Mouse (Mus musculus): ENCODE results near the gene Irf6.
A peak's percentile ranks its signal among the peaks of the same experiment; 100 is the strongest.

Irf6 gene

DNA sequence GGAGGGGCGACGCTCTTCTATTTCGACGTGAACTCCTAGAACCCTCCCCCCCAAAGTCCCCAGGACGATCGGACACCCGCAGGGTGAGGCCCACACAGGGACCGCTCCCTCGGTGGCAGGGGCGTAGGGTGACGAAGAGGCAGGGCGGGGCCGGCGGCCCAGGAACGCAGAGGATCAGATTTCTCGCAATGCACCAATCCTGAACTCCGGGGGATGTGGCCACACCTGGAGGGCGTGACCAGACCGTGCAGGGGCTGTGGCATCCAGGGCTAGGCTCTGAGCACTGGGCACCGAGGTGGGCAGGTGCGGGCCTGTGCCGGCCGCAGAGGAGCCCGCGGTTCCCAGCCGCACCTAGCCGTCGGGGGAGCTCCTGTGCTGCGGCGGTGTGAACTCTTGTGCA is at the start of gene Irf6:
Irf6 (plus strand) TSS at position 240 of the 400 bp plus-strand sequence.
- no peak for DNase-seq

DNA sequence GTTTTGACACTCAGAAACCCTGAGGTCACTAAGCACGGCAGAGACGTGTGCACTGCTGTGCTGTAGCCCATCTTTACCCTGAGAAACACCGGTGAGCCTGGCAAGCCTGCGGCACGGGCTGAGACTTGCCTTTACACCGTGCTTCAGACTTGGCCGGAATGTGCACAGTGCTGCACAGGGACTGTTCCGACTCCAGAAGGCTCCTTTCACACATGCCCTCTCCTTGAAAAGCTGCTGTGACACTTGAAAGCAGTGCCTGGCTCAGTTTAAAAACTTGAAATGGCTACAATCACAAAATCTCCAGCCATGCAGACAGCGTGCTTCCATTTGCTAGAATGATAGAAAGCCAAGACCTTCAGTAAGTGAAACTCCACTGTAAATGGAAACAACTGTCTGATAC is 40.8 kb upstream of the Irf6 start:
- no peak for DNase-seq

DNA sequence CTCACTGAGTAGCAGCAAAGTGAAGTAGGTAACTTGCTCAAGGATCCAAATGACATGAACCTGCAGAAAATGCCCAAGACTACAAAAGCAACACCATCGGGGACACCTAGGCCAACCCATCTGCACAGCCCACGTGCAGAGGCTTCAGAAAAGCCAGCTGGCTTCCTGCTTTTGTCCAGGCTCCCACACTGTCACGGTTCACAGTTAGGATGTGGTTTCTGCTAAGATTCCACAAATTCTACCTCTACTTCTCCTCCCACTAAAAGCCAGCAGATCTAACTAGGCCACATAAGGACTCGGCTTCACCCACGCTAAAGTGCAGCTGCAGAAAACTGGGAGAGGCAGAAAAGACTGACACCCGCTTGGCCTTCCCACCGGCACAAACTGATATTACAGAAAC is 30.1 kb upstream of the Irf6 start:
- no peak for DNase-seq

DNA sequence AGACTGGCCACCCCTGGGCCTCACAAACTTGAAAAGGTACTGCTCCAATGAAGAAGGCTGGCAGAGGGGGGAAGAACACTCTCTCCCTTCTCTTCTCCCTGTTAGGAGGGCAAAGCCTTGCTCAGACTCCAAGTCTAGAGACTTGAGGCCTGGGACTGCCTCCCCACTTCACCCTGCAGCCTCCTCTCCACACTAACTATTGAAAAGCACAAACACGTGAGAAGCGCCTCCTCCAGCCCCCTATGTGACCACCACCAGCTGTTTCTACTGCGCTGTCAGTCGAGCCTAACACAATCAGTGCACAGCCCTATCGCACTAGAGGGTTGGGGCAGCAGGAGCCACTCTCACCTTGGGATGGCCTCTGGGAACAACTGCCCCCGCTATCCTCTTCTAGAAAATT is 29.6 kb upstream of the Irf6 start:
- no peak for DNase-seq

DNA sequence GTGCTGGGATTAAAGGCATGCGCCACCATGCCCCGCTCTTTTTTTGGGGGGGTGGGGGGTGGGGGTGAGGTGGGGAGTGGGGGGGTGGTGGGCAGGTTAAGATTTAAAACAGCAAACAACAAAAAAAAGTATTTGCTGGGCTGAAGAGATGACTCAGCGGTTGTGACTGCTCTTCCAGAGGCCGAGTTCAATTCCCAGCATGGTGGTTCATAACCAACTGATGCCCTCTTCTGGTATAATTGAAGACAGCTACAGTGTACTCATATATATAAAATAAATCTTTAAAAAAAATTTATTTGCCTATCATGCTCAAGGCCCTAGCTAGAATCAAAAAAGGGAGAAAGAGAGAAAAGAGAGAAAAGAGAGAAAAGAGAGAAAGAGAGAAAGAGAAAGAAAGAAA is 27.1 kb upstream of the Irf6 start:
- DNase-seq = no peak

DNA sequence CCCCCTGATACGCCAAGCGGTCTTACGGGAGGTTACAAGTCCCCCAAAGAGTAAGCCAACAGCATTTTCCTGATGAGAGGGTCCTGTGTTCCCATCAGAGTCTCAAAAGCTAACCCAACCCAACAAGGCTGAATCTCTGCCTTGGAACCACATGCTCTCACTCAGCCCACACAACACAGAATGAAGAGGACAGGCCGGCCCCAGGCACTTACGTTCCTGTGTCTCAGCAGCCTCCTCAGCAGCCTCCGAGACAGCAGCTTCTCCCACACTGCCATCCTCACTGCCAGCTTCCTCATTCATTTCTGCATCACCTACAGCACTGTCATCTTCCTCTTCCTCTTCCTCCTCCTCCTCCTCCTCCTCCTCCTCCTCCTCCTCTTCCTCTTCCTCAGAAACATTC is 24.9 kb upstream of the Irf6 start:
- DNase-seq = no peak

DNA sequence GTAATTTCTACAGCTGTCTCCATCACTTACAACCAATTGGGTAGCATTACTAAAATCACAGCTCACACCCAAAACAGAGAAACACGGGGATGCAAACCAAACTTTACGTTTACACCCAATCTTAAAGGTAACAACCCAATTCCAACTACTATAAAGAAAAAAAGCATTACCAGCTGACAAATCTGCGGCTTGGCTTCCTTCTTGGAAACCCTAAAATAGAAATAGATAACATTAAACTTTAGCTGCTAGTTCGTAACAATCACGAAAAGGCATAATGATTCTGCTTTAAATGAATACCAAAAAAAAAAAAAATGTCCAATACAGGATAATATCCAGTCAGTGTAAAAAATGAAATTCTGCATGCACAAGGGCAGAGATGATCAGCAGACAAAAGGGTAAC is 23.6 kb upstream of the Irf6 start:
- DNase-seq = no peak

DNA sequence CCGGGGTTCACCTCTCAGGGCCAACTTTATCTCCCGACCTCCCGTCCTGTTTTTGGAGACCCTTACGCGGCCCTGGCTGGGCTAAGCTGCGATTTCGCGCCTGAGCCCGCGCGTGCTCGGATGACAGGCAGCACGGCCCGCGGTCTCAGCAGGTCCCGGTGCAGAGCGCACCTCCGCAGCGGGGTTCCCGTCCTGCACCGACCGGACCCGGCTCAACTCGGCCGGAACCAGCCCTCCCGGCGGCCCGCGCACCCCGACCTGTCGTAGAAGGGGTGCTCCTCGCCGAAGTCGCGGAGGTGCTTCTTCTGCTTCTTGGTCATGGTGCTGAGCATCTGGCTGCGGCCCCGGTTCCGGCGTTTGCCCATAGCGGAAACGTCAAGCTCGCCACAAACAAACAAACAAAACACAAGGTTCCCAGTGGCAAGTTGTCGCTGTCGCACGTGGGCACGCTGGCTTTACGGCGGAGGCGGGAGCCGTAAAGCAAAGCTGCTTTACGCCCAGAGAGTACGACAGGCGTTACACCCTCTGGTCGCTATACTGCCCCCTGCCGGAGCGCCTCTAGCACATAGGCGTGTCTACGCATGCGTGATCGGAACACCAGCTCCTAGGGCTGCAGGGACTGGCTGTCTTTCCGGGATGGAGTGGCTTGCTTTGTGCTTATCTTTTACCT is 23.0 kb upstream of the Irf6 start, which contains the start of gene Diexf:
Diexf (minus strand) TSS at position 487 of the 670 bp plus-strand sequence.
- peak; percentile 98 to 100 for DNase-seq

DNA sequence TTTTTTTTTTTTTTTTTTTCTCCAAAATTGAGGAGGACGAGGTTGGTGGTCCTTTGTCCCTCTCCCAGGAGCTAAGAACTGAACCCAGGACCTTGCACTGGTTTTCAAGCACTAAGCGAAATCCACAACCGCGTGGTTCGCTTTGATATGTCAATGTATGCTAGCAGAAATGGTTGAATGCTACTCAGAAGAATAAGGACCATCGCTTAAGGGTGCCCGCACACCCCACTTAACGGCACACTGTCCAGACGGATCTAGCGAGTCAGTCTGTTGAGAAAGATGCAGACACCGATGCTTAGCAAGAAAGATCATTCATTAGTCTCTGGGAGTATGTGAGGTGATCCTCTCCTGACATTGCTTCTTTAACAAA is 22.5 kb upstream of the Irf6 start:
- no peak for DNase-seq

DNA sequence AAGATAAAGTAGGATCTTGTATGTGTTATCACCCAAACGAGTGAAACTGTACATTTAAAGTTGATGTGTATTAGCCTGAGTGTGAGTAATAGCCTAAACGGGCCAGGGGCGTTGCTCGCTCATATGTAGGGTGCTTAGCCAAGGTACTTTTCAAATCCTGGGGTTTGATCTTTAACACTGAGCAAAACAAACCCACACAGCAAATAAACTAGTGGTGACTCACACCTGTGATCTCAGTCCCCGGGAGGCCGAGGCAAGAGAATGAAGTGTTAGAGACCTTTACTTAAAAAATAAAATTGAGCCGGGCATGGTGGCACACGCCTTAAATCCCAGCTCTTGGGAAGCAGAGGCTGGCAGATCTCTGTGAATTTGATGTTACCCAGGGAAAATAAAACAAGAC is 22.1 kb upstream of the Irf6 start:
- DNase-seq = no peak

DNA sequence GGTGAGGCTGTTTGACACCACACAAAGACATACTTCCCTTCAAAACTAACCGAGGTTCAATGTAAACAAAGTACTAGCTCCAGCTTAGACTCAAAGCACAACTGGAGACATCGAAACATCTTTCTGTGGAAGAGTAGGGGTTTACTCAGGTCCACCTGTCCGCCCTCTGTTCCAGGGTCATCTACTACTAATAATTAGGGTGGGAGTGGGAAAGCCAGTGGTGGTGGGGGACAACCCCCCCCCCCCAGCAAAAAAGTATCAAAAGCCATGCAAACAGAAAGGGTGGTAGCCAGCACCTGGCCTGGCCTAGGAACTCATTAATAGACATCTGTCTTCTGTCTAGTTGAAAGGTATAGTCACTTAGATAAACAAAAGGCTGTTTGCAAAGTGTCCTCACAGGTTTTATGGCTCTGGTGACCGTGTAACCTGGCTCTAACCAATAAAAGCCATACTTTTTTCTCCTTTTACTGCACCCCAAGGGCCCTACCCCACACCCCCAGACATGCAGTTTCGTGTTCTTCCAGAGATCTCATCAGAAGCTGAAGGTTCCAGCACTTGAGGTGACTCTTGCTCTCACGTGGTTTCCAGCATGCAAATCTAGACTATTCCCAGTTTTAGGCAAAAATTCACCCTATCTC is 21.5 kb upstream of the Irf6 start:
- DNase-seq = no peak

DNA sequence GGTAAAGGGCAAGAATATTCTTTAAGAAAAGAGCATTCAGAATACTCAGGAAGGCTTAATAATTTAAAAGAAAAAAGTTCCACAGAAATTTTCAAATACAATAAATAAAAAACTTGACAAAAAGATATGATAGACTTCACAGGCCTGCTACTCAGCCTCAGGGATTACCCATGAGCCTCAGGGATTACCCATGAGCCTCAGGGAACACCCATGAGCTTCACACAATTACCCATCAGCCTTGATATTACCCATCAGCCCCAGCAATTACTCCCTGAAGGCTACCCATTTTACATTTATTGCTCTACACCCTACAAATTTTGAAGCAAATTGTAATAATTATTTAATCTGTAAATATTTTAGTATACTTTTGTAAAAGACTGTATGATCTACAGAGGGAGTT is 20.5 kb upstream of the Irf6 start:
- DNase-seq = no peak

DNA sequence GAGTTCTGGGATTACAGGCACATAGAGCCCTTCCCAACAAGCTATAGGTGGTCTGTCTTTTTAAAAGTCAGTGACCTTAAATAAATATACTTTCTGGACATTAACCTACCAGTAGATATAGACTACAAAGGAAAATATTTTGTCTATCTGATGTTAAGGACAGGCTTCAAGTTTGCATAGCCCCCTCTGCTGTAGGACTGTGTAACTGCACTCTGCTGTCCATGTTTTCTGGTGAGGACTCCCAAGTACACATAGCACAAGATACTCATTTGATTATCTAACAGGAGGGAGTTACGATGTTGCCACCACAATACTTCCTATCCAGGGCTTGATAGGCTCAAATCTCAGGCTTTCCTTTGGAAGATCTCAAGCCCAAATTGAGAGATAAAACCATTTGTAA is 19.2 kb upstream of the Irf6 start:
- no peak for DNase-seq

DNA sequence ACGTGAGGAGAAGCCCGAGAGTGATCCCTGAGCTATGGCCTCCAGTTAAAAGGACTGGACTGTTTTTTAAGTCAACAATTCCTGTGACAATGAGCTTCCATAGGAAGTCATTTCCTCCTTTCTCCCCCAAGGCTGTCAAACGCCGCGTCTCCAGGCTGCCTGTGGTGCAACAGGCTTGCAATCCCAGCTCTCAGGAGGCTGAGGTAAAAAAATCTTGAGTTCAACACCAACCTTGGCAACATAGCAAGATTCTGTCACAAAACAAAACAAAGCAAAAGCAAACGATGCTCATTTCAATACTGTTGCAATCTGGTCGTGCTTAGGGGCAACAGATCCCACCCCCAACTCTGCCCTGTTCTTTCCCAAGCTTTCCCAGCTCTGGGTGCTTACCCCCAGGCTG is 14.8 kb upstream of the Irf6 start:
- no peak for DNase-seq

DNA sequence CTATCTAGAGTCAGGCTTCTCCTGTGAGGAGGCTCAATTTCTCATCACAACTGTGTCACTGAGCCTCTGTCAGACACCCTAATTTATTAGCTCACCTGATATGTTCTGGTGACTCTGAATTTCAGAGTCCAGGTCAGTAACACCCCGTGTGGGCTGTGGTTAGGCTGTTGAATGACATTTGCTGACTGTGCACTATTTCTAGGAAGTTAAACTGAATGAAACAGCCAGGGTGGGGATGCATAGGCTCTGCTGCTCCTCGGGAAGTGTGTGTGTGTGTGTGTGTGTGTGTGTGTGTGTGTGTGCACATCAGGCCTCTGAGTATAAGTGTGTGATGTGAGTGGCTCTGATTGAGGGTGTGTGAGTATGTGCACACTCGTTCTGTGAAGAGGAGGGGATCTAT is 14.2 kb upstream of the Irf6 start:
- DNase-seq = no peak

DNA sequence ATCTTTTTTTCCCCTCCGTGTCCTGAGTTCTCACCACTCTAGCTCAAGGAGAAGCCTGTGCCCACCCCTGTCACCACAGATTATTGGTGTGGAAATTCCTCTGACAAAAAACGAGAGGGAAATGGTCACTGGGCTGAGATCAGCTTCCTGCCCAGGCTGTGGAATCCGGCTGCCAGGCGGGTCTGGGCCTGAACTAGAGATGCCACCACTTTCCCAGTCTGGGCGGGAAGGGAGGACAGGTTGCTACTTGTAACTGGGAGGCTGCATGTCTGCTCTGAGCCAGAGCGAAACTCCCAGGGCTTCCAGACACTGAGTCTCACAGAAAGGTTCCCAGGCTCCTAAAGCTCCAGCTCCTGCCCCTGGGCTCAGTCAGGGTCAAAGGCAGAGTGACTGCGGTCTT is 11.8 kb upstream of the Irf6 start:
- DNase-seq = no peak

DNA sequence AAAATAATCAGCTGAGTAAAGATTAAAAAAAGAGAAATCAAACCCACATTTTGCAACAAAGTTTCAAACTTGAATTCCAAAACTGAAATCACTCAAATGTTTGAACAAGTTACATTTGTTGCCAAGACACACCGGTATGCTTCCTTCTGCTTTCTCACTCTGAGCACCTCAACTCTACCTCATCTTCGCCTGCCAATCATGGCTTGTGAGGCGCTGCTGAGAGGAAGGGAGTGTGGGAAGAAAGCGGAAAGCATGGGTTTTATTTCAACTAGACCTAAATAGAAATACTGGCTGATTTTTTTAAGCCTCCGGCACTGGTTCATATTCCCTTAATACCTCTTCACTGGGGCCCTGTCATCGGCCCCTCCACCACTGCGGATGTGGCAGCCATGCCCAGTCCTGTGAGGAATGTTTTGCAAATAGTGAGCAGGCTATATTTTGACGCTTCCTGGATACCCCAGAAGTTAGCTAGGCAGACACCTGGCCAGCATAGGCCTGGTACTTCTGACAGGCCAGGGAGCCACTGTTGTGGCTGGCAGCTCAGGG is 10.3 kb upstream of the Irf6 start:
- DNase-seq = no peak

DNA sequence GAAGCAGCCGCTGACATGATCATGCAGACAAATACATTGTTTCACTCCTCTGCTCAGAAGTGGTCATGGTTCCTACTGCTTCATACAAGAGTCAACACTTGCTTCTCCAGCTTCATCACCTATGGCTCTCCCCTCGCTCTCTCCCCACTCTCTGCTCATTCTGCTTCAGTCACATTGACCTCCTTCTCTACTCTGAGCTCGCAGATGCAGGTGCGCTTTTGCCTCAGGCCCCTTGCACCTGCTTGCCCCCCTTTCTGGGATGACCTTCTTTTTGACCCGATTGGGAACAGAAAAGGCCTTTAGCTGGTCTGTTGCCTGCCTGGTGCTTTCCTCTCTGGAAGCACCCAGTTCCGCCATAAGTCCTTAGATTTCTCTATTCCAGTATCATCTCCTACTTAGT is 8.4 kb upstream of the Irf6 start:
- peak in 1 of 2 experiments; percentile 38 for DNase-seq

DNA sequence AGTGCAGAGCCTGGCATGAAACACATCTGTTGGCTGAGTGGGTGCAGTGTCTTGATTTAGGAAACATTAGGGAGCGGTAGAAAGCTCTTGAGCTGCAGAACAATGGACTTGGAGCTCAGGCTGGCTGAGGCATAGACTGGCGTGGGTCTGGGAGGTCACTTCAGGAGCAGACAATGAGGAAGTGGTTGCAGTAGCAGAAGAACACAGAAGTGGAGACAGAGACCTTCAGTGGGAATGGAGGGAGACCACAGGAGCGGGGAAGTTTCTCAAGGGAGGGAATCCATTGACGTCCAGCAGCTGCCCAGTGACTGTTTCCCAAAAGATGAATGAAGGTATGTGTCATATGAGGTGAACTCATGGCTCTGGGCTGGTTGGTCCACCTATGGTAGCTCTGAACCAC is 7.8 kb upstream of the Irf6 start:
- no peak for DNase-seq

DNA sequence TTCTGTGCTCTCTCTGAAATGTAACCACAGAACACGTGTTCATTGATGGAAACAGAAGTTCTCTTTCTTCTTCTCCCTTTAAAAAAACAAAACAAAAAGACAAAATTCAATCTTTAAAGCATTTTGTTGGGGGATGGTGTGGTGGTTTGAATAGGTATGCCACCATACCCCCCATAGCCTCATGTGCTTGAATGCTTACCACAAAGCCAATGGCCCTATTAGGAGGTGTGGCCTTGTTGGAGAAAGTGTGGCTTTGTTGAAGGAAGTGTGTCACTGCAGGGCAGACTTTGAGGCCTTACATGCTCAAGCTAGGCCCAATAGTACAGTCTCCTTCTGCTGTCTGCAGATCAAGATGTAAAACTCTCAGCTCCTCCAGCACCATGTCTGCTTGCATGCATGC is 6.5 kb upstream of the Irf6 start:
- no peak for DNase-seq

DNA sequence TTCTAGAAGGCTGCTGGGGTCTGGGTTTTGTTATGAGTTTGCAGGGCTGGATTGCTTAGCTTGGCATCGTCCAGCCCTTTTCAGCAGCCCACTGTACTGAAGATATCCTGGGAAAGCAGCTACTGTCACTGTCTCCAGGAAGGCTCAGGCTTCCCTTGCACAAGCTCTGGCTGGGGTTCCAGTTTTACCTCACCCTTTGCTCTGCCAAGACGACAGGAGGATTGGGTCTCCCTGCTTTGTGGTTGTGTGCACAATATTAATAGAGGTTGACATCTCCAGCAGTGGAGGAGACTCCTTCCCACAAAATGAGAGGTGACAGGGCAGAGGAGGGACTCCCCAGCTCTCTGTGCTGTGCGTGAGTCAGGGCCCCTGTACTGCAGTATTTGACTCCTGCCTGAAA is 3.7 kb upstream of the Irf6 start:
- peak in 1 of 2 experiments; percentile 23 for DNase-seq

DNA sequence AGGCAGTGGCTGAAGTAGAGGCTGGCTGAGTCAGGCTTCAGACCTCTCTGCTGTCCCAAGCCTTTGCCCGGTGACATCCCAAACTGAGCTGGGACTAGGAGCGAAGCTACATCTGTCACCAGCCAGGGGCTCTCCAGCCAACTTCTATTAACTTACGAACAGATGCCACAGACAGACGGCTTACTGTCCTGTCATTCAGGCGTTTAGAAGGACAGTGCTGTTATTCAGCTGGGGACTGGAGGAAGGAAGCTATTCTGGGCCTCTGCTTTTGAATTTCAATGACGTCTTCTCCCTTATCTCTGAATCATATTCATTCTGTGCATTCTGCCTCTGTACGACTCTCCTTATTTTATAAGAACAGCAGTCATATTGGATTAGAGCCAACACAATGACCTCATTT is 1.8 kb upstream of the Irf6 start:
- no peak for DNase-seq

DNA sequence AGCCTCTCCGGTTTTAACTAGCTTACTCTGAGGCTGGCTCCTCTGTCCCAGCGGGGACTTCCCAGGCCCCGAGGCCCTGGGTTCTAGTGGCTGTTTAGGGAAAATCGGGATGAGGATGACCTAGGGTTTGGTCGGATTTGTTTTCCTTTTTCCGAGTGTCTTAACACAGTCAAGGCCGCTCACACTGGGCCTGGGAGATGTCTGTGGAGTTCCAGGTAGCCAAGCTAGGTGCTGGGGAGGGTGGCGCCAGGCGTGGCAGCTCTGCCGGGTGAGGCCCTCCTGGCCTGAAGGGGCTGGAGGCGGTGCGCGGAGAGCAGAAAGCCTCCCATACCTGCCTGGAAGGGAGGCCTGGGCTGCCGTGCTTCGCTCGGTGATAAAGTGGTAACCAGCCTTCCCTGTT is 650 bp downstream of the Irf6 start:
- DNase-seq = no peak

DNA sequence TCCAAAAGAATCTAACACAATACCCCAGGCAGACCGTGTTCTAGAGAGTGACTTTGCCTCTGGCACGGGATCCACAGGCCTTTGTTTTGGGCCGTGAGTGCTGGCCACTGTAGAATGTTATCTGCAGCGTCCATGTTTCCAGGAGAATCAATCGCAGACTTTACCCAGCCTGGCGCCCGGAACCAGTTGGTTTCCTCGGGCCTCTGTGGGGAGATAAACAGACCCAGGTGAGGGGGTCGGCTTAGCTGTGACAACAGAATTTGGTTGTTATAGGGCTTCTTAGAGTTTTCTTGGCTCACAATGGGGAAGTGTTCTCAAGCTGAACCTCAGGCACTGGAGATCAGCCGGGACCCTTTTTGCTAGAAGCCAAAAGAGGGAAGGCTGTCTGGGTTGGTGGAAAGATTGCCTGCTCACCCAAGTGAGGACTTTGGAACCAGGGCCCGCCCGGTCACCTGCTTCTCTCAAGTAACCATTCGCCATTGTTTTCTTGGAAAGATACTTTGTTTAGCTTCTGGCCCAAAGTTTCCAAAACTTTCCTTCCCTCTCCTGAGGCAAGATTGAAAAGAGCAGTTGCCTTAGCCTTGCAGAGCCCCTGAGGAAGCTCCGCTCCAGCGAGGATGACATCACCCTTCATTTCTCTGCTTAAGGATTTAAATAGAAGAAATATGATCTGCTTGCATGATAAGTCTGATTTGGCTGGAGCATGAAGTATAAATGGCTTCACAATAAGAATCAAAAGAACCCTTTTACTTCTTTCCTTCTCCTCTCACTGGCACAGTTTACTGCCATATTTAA is 3.6 kb downstream of the Irf6 start:
- no peak for DNase-seq

Data from cerebellum, postnatal 25 days (tissue).